Comparison of ENCODE assay signal across 8 mouse cellular contexts in the genomic region with DNA sequence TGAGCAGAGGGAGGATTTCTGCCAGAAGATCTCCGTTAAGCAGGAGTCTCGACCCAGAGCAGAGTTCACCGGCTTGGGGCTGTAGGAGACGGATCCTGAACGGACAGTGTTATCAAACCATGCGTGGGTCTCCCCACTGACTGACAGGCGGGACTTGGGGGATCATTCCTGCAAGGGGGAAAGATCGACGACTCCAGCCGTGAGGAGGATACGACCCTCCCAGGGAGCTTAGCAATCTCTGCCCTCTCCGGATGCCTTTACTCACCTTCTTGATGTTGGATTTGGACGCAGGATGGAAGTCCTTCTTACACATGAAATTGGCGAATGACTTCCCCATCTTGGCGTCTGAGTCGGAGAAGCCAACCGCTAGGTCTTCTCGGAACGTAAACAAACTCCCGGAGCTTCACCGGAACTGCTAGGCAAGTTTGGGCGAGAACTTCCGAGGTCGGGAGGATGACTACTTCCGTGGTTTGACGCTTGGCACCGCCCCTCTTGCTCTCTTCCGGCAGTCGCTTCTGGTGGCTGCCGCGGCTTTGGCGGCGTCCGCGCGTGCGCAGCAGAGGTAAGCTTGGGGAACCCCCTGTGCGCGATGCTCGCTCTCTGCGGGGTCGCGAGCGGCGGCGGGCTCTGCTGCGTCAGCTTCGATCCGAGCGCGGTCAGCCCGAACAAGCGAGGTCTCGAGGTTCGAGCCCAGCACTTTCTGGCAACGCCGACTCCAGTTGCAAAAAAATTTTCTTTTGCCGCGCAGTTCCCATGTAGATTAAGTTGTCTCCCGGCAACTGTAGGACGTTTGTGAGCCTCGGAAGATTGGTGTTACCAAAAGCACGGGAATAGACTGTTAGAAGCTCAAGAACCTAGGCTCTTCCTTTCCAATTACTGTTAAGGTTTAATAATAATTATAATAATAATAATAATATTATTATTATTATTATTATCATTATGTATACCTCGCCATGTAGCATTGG. TPM values are rescaled to one million over a fixed set of nuclear protein-coding genes. Genes with fewer than 3 reads are reported as not detected.
A peak's percentile ranks its signal among the peaks of the same experiment; 100 is the strongest.
DNase-seq lines count a peak whose midpoint lies in the region; ATAC-seq and TF ChIP-seq lines count a peak whose summit lies in the region.

A gene (plus strand): TSS at position 450 of the 965 bp plus-strand sequence.
A gene (minus strand): TSS at position 550 of the 965 bp plus-strand sequence.

- no peak for TF ChIP-seq CTCF in kidney, postnatal 0 days (IDR thresholded peaks at IDR 0.05; ENCODE audit: low read depth)

- DNase-seq in CD4-positive helper T cell, adult 2 months (ENCODE audit: low read depth, low spot score): peak; percentile 99
- peak; percentile 94 for DNase-seq in brain, embryonic 18.5 days (ENCODE audit: low read depth, low spot score)
- DNase-seq in kidney, postnatal 0 days (ENCODE audit: low spot score): peak; percentile 99
- DNase-seq in liver, embryonic 11.5 days (ENCODE audit: low spot score): peak; percentile 91
- DNase-seq in naive thymus-derived CD4-positive, alpha-beta T cell, adult 2 months (ENCODE audit: low read depth): peak; percentile 98

- H3K4me1 ChIP-seq in heart, embryonic 12.5 days (replicated peaks): peaks cover 4% of the 10 kb centered on the region
- 0 out of 2 replicates have a peak, but pooled peaks cover 3% of the 10 kb centered on the region for H3K4me1 ChIP-seq in kidney, postnatal 0 days (replicated peaks; ENCODE audit: insufficient read depth, low read length)
- H3K4me1 ChIP-seq in liver, embryonic 11.5 days (replicated peaks; ENCODE audit: control insufficient read depth, insufficient read depth, low read length): peaks cover 5% of the 10 kb centered on the region
- peaks cover 5% of the 10 kb centered on the region; the same call in 1 of the 2 replicates for H3K4me1 ChIP-seq in stomach, embryonic 14.5 days (ENCODE audit: control insufficient read depth, insufficient read depth, low read length)

- WGBS in heart, embryonic 12.5 days: under 1% methylated on average over 64 of the region's 64 CpGs
- 1% methylated on average over 64 of the region's 64 CpGs for WGBS in kidney, postnatal 0 days
- WGBS in liver, embryonic 11.5 days: under 1% methylated on average over 64 of the region's 64 CpGs
- 1% methylated on average over 64 of the region's 64 CpGs for WGBS in stomach, embryonic 14.5 days

- H3K9ac ChIP-seq in heart, embryonic 12.5 days: peak within 1 kb of the TSS; percentile 91
- peak within 1 kb of the TSS; percentile 74 for H3K9ac ChIP-seq in kidney, postnatal 0 days (ENCODE audit: low read depth, low read length)
- H3K9ac ChIP-seq in liver, embryonic 11.5 days (ENCODE audit: low read depth, low read length): peak within 1 kb of the TSS; percentile 84
- peak within 1 kb of the TSS; percentile 60 for H3K9ac ChIP-seq in stomach, embryonic 14.5 days (replicated peaks; ENCODE audit: low read depth, low read length)

- H3K27ac ChIP-seq in heart, embryonic 12.5 days (ENCODE audit: poor library complexity, severe bottlenecking): peak within 1 kb of the TSS; percentile 81
- H3K27ac ChIP-seq in kidney, postnatal 0 days: peak within 1 kb of the TSS; percentile 79
- H3K27ac ChIP-seq in liver, embryonic 11.5 days (ENCODE audit: low read depth, low read length): peak within 1 kb of the TSS; percentile 82
- H3K27ac ChIP-seq in stomach, embryonic 14.5 days (ENCODE audit: low read length): peak within 1 kb of the TSS; percentile 63

- peak within 1 kb of the TSS; percentile 94 for H3K4me2 ChIP-seq in heart, embryonic 12.5 days
- H3K4me2 ChIP-seq in kidney, postnatal 0 days (ENCODE audit: low read length): peak within 1 kb of the TSS; percentile 79
- peak within 1 kb of the TSS; percentile 87 for H3K4me2 ChIP-seq in liver, embryonic 11.5 days
- H3K4me2 ChIP-seq in stomach, embryonic 14.5 days (replicated peaks; ENCODE audit: low read depth, low read length): peak within 1 kb of the TSS; percentile 78

- peak; percentile 96 for ATAC-seq in erythroid progenitor cell, adult 5-6 weeks (replicated peaks; ENCODE audit: low FRiP score, poor library complexity, severe bottlenecking)
- peak; percentile 93 for ATAC-seq in heart, embryonic 12.5 days (ENCODE audit: insufficient number of reproducible peaks, low FRiP score)
- peak; percentile 93 for ATAC-seq in kidney, postnatal 0 days (replicated peaks; ENCODE audit: low FRiP score, low read depth)
- peak; percentile 92 for ATAC-seq in liver, embryonic 11.5 days (replicated peaks; ENCODE audit: low FRiP score)
- peak; percentile 96 for ATAC-seq in stomach, embryonic 14.5 days (ENCODE audit: insufficient number of reproducible peaks, insufficient read depth, low FRiP score, low read depth)

- H3K27me3 ChIP-seq in heart, embryonic 12.5 days (replicated peaks): no peaks in the 10 kb centered on the region
- no peaks in the 10 kb centered on the region for H3K27me3 ChIP-seq in kidney, postnatal 0 days (ENCODE audit: insufficient read depth, low read length)
- H3K27me3 ChIP-seq in liver, embryonic 11.5 days (replicated peaks; ENCODE audit: control insufficient read depth, insufficient read depth, low read length): no peaks in the 10 kb centered on the region
- no peaks in the 10 kb centered on the region for H3K27me3 ChIP-seq in stomach, embryonic 14.5 days (ENCODE audit: control insufficient read depth, insufficient read depth, low read length)

- no peaks in the 10 kb centered on the region for H3K9me3 ChIP-seq in heart, embryonic 12.5 days (replicated peaks)
- no peaks in the 10 kb centered on the region for H3K9me3 ChIP-seq in kidney, postnatal 0 days (replicated peaks; ENCODE audit: low read length)
- H3K9me3 ChIP-seq in liver, embryonic 11.5 days (ENCODE audit: control insufficient read depth, low read length): no peaks in the 10 kb centered on the region
- no peaks in the 10 kb centered on the region for H3K9me3 ChIP-seq in stomach, embryonic 14.5 days (ENCODE audit: control insufficient read depth, low read depth, low read length)

- H3K4me3 ChIP-seq in heart, embryonic 12.5 days: peak within 1 kb of the TSS; percentile 96
- peak within 1 kb of the TSS; percentile 77 for H3K4me3 ChIP-seq in kidney, postnatal 0 days (replicated peaks; ENCODE audit: low read depth, low read length)
- H3K4me3 ChIP-seq in liver, embryonic 11.5 days (ENCODE audit: low read depth, low read length): peak within 1 kb of the TSS; percentile 83
- peak within 1 kb of the TSS; percentile 69 for H3K4me3 ChIP-seq in stomach, embryonic 14.5 days (ENCODE audit: low read depth, low read length)

- H3K36me3 ChIP-seq in heart, embryonic 12.5 days: peaks cover 29% of the 10 kb centered on the region
- peaks cover 9% of the 10 kb centered on the region; the same call in 1 of the 2 replicates for H3K36me3 ChIP-seq in kidney, postnatal 0 days (ENCODE audit: insufficient read depth, low read length)
- H3K36me3 ChIP-seq in liver, embryonic 11.5 days (ENCODE audit: control insufficient read depth, insufficient read depth, low read length): peaks cover 13% of the 10 kb centered on the region
- peaks cover 14% of the 10 kb centered on the region; the same call in 1 of the 2 replicates for H3K36me3 ChIP-seq in stomach, embryonic 14.5 days (ENCODE audit: control insufficient read depth, insufficient read depth, low read length)

RNA-seq across cellular contexts. Expression of the first gene that starts in this region (rescaled TPM):
- total RNA-seq in erythroid progenitor cell, adult 5-6 weeks (2015; ENCODE audit: low replicate concordance): 56.2 and 71.3 TPM in 2 replicates
- total RNA-seq in erythroid progenitor cell, adult 5-6 weeks (2017; ENCODE audit: low replicate concordance): 108 and 110 TPM in 2 replicates
- polyA plus RNA-seq in heart, embryonic 12.5 days (2016; fragmentation: Nextera tagmentation; extraction: Ambion mirVana): 14.9 and 16.5 TPM in 2 replicates
- 15.9 TPM in 2 replicates for polyA plus RNA-seq in kidney, postnatal 0 days (2015; fragmentation: Nextera tagmentation; extraction: Ambion mirVana)
- 27.6 and 31.6 TPM in 2 replicates for polyA plus RNA-seq in liver, embryonic 11.5 days (2014; fragmentation: Nextera tagmentation; extraction: Ambion mirVana)
- 10.6 and 11.7 TPM in 2 replicates for polyA plus RNA-seq in stomach, embryonic 14.5 days (2014; fragmentation: Nextera tagmentation; extraction: Ambion mirVana)

RNA-seq across cellular contexts. Expression of the second gene that starts in this region (rescaled TPM):
- total RNA-seq in erythroid progenitor cell, adult 5-6 weeks (2015; ENCODE audit: low replicate concordance): 19.8 and 39.4 TPM in 2 replicates
- 23.0 and 46.1 TPM in 2 replicates for total RNA-seq in erythroid progenitor cell, adult 5-6 weeks (2017; ENCODE audit: low replicate concordance)
- polyA plus RNA-seq in heart, embryonic 12.5 days (2016; fragmentation: Nextera tagmentation; extraction: Ambion mirVana): 15.2 and 19.0 TPM in 2 replicates
- polyA plus RNA-seq in kidney, postnatal 0 days (2015; fragmentation: Nextera tagmentation; extraction: Ambion mirVana): 28.5 and 33.8 TPM in 2 replicates
- 22.1 and 22.6 TPM in 2 replicates for polyA plus RNA-seq in liver, embryonic 11.5 days (2014; fragmentation: Nextera tagmentation; extraction: Ambion mirVana)
- polyA plus RNA-seq in stomach, embryonic 14.5 days (2014; fragmentation: Nextera tagmentation; extraction: Ambion mirVana): 28.1 and 29.6 TPM in 2 replicates

Comparison
In these comparisons a context has a peak if more than half of its experiments do, and no peak if none do; other contexts are left out.
1. Peak in every context shown above with its lines: DNase-seq, ATAC-seq, H3K4me3 ChIP-seq and H3K27ac ChIP-seq.